Mouse (Mus musculus) ES-Bruce4 (cell line): Measurements from ENCODE around the gene Zic2.

Experiments
- CTCF ChIP-seq: IDR thresholded peaks from one replicate; pipeline ENCODE4 v1.8.1; 2011; ENCODE audit warnings: low read depth, low read length
- EP300 ChIP-seq: IDR thresholded peaks from 2 replicates; pipeline ENCODE4 v1.6.1; 2011; ENCODE audit warnings: low read depth, low read length; ENCODE audit not compliant: insufficient read depth
- POLR2A ChIP-seq: IDR thresholded peaks from one replicate; pipeline ENCODE4 v1.8.1; 2011; ENCODE audit warnings: low read length; ENCODE audit not compliant: insufficient read depth

DNA sequence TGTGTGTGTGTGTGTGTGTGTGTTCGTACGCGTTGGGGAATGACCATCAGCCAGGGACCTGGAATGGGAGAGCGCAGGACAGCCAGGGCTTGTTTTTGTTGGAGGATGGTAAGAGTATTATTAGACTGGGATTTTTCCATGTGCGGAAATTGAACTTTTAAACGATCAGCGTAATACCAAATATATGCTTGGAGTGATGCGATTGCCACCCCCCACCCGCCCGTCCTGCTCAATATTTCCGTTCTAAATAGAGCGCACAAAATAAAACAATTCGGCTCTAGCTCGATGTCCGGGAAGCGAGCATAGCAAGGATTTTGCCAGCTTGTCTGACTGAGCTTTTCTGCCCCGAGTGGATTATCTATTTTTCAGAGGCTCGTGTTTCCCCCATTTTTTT lies 1.6 kb downstream of the Zic2 start:
- TF ChIP-seq CTCF (no peak), POLR2A (no peak), EP300 (no peak)
